Mouse (Mus musculus) bone marrow macrophage, adult 2 months (primary cell): ENCODE data around the gene Mfap1a.
"Not testable (repeated sequence)": the region's sequence is repeated elsewhere in the genome, so short reads cannot be mapped to it uniquely, and the experiment has no call there.

ENCODE experiments used
- CTCF ChIP-seq: IDR thresholded peaks from 2 replicates; pipeline ENCODE4 v1.5.1; 2012; ENCODE audit warnings: low read depth, mild to moderate bottlenecking, low read length, moderate library complexity
- POLR2A ChIP-seq: IDR thresholded peaks from 2 replicates; pipeline ENCODE4 v1.6.1; 2012; ENCODE audit warnings: mild to moderate bottlenecking, low read depth, low read length, borderline replicate concordance

DNA sequence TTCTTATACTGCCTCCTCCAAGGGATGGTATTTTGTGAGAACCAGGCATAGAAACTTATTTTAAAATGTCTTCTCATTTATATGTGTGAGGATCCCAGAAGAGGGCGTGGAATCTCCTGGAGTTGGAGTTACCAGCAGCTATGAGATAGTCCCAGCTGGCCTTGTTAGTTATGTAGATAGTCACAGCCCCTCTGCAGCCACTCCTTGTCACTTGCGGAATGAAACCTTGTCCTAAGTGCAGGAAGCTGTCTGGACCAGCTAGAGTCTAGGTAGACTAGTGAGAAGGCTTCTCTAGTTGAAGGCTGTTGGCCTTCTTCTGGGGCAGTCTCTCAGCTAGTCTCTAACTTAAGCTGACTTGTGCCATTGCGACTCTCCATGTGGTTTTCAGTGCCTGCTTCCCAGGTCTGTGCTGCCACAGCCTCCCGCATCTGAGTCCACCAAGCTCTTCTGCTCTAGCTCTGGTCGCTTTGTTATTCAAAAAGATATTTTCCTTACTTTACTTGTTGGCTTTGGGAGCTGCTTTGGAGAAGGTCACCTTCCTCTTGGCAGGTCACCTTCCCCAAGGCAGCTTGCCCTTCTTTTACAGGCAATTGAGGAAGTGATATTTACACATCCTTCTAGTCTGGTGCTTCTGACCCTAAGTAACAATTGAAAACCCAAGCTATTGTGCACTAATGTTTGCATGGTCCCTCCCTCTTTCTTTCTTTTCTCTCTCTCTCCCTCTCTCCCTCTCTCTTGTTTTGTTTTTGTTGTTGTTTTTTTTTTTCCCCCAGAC, 6.7 kb upstream of the Mfap1a start:
- TF ChIP-seq POLR2A, CTCF: not testable (repeated sequence)
